Mouse (Mus musculus) ES-E14 (cell line): Measurements from ENCODE around the gene Chrnb2. TPM values are rescaled to one million over a fixed set of nuclear protein-coding genes. Genes with fewer than 3 reads are reported as not detected.

Source experiments
- DNase-seq: peaks from one replicate; pipeline ENCODE4 v3.0.0-alpha.2; 2013; ENCODE audit warnings: low read depth, low spot score
- H3K27ac ChIP-seq: 2 replicates; pipeline ENCODE4 v1.5.1; 2012; ENCODE audit warnings: low read depth, mild to moderate bottlenecking, low read length, moderate library complexity, mixed read lengths; ENCODE audit not compliant: poor library complexity, insufficient read depth, severe bottlenecking
- H3K36me3 ChIP-seq: 2 replicates; pipeline ENCODE4 v1.6.1; 2012; ENCODE audit warnings: mild to moderate bottlenecking, low read length, moderate library complexity, mixed read lengths; ENCODE audit not compliant: control insufficient read depth, poor library complexity, insufficient read depth, severe bottlenecking
- H3K4me1 ChIP-seq, 2 experiments: fragments of 150-350 bp in 1 of 2; sonication (generic) in 1 of 2; 2 replicates each; pipeline ENCODE4 v1.6.1; 2012; ENCODE audit warnings: low read length in 2 of 2, mild to moderate bottlenecking in 1 of 2, mixed read lengths in 1 of 2; ENCODE audit not compliant: control insufficient read depth in 2 of 2, insufficient read depth in 2 of 2, poor library complexity in 1 of 2
- H3K4me3 ChIP-seq, 2 experiments: fragments of 150-350 bp in 1 of 2; sonication (generic) in 1 of 2; 2 replicates each; pipeline ENCODE4 v1.5.1; 2012; ENCODE audit warnings: low read length in 2 of 2, low read depth in 1 of 2, mild to moderate bottlenecking in 1 of 2, mixed read lengths in 1 of 2; ENCODE audit not compliant: insufficient read depth in 1 of 2, poor library complexity in 1 of 2, severe bottlenecking in 1 of 2
- H3K9ac ChIP-seq: 2 replicates; pipeline ENCODE4 v1.6.1; 2012; ENCODE audit warnings: low read depth, mild to moderate bottlenecking, low read length, mixed read lengths; ENCODE audit not compliant: poor library complexity, insufficient read depth, severe bottlenecking
- H3K9me3 ChIP-seq: fragments of 150-350 bp; sonication (generic); 2 replicates; pipeline ENCODE4 v1.6.1; 2012; ENCODE audit warnings: low read depth, mild to moderate bottlenecking, low read length; ENCODE audit not compliant: control insufficient read depth, insufficient read depth
- CHD2 ChIP-seq: IDR thresholded peaks from 2 replicates; pipeline ENCODE4 v1.6.1; 2014; ENCODE audit warnings: mild to moderate bottlenecking, low read depth, low read length, inconsistent platforms
- HCFC1 ChIP-seq: IDR thresholded peaks from 2 replicates; pipeline ENCODE4 v1.6.1; 2012; ENCODE audit warnings: low read length, inconsistent platforms, borderline replicate concordance; ENCODE audit not compliant: insufficient read depth
- MAFK ChIP-seq: IDR thresholded peaks from 2 replicates; pipeline ENCODE4 v1.6.1; 2014; ENCODE audit warnings: mild to moderate bottlenecking, low read depth, low read length, inconsistent platforms; ENCODE audit not compliant: insufficient read depth
- ZC3H11A ChIP-seq: IDR thresholded peaks from 2 replicates; pipeline ENCODE4 v1.6.1; 2012; ENCODE audit warnings: low read depth, mild to moderate bottlenecking, inconsistent platforms, low read length, borderline replicate concordance
- ZNF384 ChIP-seq: IDR thresholded peaks from 2 replicates; pipeline ENCODE4 v1.6.1; 2012; ENCODE audit warnings: low read depth, low read length, inconsistent platforms
- in situ Hi-C, 2 experiments: fragments of 600-800 bp; cut with MboI; formaldehyde crosslinking; loops; one replicate each; pipeline ENCODE4 v1.15.1; 2025; ENCODE audit warnings: low sequenced_read_pairs in 2 of 2, inconsistent platforms in 1 of 2; ENCODE audit not compliant: unreplicated experiment in 2 of 2
- total RNA-seq: library from RNA; depleted of rRNA; stranded (reverse); fragments of 300-350 nt; gene quantifications from 2 replicates; pipeline ENCODE4 v1.2.3, GENCODE M21; 2012

Chrnb2 gene
- total RNA-seq, 1 experiment, result 0.67 TPM

DNA sequence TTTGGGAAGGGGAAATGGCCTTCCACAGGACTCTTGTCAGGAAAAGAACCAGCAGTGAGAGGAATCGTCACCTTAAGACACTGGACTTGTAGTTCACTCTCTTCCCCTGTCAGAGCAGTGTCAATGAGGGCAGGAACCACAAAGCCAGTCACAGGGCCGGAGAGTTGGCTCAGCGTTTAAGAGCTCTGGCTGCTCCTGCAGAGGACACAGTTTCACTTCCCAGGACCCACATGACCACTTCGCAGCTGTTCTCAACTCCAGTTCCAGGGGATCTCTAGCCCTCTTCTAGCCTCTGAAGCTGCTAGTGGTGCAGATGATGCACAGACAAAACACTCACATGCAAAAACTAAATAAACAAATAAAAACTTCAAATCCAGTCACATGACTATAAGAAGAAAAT, 31.9 kb upstream of the Chrnb2 start:
- Histone ChIP-seq H3K27ac (no peak overlapping the region), H3K9me3 (no peaks in the 10 kb centered on the region), H3K4me3 (no peak overlapping the region), H3K36me3 (no peaks in the 10 kb centered on the region), H3K4me1 (peaks cover 7 to 22% of the 10 kb centered on the region in 2 experiments; a peak in 3 of 4 replicates), H3K9ac (no peak overlapping the region; the same call in 1 of the 2 replicates)
- no peak for DNase-seq
- in situ Hi-C loops, result no loop called here
- TF ChIP-seq CHD2, result no peak
- TF ChIP-seq ZNF384, result no peak
- TF ChIP-seq HCFC1, result no peak
- TF ChIP-seq MAFK, result no peak
- TF ChIP-seq ZC3H11A, result no peak

DNA sequence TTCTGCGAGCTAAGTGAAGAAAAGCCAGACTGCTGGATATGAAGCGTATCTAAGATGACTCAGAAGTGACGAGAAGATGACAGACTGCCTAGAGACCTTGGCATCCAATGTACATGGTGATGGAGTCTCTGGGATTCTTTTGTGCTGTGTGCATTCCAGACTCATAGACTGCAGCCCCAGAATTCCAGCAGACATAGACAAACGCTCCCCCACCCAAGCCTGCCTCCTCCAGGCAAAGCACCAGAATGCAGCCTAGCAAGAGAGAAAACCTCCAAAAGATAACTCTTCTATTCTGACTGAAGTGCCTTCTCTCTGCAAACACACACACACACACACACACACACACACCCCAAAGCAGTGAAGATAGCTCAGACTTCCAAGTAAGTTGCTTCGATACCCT, 31.3 kb upstream of the Chrnb2 start:
- TF ChIP-seq ZNF384 (no peak), MAFK (no peak), HCFC1 (no peak), CHD2 (no peak), ZC3H11A (no peak)
- H3K9me3 ChIP-seq, result no peaks in the 10 kb centered on the region
- H3K36me3 ChIP-seq, result no peaks in the 10 kb centered on the region

DNA sequence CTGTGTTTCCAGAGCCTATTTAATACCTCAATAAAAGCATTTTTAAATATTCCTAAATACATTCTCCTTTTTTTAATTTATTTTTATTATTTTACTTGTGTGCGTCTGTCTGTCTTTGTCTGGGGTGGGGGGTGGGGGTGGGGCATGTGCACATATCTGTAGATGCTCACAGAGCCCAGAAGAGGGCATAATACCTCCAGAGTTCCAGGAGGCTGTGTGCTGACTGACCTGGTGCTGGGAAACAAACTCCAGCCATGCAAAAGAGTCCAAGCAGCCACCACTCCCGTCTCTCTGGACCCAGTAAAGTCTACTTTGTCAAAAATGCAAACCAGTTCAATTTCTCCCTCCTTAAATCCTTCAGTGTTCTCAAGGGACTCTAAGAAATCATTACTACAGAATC, 30.2 kb upstream of the Chrnb2 start:
- H3K4me1 ChIP-seq, result peaks cover 2 to 27% of the 10 kb centered on the region in 2 experiments; a peak in 2 of 4 replicates
- H3K9me3 ChIP-seq, result no peaks in the 10 kb centered on the region
- H3K4me3 ChIP-seq, result no peak overlapping the region
- TF ChIP-seq HCFC1 (no peak), CHD2 (no peak), MAFK (no peak), ZC3H11A (no peak), ZNF384 (no peak)
- H3K27ac ChIP-seq, result no peak overlapping the region; the same call in 1 of the 2 replicates
- no peak for DNase-seq
- in situ Hi-C loops, result no loop called here
- H3K9ac ChIP-seq, result no peak overlapping the region
- no peaks in the 10 kb centered on the region for H3K36me3 ChIP-seq

More for the DNA sequence above, 31.3 kb upstream of the Chrnb2 start:
- Histone ChIP-seq H3K27ac (no peak overlapping the region), H3K4me1 (peaks cover 2 to 25% of the 10 kb centered on the region in 2 experiments; a peak in 2 of 4 replicates), H3K9ac (no peak overlapping the region; the same call in 1 of the 2 replicates), H3K4me3 (no peak overlapping the region)
- in situ Hi-C loops, result no loop called here
- DNase-seq, result no peak

DNA sequence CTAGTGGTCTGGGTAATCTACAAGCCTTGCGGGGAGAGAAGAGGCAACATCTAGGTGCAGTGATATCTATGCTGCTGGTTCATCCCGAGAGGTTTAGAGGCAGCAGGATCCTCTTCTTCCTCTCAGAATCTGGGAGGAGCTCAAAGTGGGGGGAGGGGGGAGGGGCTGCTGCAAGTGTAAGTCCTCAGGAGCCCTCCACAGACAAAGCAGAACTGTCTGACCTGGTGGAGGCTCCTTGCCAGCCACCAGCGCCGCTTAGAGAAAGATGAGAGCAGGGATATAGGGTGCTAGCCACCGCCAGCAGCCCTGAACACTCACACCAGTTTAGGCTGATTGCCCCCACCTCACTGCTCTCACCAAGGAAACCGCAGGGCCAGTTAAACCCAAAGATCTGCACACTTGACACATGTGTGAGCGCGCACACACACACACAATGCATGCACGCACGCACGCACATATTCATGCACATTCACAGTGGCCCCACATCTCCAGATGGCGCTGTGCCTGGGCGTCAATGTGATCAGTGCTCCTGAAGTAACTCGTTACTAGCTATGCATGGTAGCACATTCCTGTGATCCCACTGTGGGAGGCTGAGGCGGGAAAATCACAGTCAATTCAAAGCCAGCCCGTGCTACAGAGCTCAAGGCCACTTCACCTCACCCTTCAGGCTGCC, 24.4 kb upstream of the Chrnb2 start:
- H3K9me3 ChIP-seq, result no peaks in the 10 kb centered on the region
- no peak for DNase-seq
- in situ Hi-C loops, result no loop called here
- no peak for TF ChIP-seq HCFC1
- TF ChIP-seq CHD2, result no peak
- no peak for TF ChIP-seq ZC3H11A
- TF ChIP-seq ZNF384, result no peak
- no peak for TF ChIP-seq MAFK
- H3K27ac ChIP-seq, result peak overlapping the region; percentile 8; the same call in 1 of the 2 replicates
- peak overlapping the region; percentile 24 for H3K9ac ChIP-seq
- H3K4me1 ChIP-seq, result peaks cover 9 to 31% of the 10 kb centered on the region in 2 experiments
- peak overlapping the region; percentile 18 to 45; a peak in 3 of 4 replicates for H3K4me3 ChIP-seq
- H3K36me3 ChIP-seq, result peaks cover 6% of the 10 kb centered on the region; the same call in 1 of the 2 replicates
